Mouse (Mus musculus): ENCODE measurements around the gene Irx4.

DNA sequence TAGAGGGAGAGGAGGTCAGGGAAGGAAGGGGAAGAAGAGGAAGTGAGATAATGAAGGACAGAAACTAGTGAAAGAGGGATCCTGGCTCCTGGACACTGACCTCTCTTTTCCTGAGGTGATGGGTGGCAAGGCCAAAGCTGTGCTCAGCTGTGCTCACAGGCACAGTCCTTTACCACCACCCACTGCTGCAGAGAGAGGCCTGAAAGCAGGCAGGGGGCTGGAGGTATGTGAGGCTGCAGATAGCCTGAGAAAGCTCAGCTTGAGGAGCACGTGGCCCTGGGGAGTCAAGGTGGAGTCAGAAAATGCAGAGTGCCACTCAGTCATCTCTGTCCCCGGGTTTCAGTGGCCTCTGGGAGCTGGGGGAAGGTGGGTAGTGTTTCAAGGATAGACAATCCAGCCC lies 30.8 kb downstream of the Irx4 start:
- no peak for TF ChIP-seq TAL1 (conservative IDR thresholded peaks at IDR 0.05; ENCODE audit: low read depth, low read length)
- TF ChIP-seq POLR2AphosphoS5 (IDR thresholded peaks at IDR 0.05; ENCODE audit: insufficient replicate concordance, low read depth, low read length) = no peak
- no peak for TF ChIP-seq CTCF (IDR thresholded peaks at IDR 0.05; ENCODE audit: low read depth, low read length)
- no peak for TF ChIP-seq GATA1 (IDR thresholded peaks at IDR 0.05; ENCODE audit: borderline replicate concordance, low read length)
- no peak for TF ChIP-seq GATA2 (IDR thresholded peaks at IDR 0.05; ENCODE audit: borderline replicate concordance, low read depth, low read length)

Measured in G1E (cell line).